Mouse (Mus musculus) monocyte, adult 2 months (primary cell): ENCODE measurements around the gene Map3k10.
"Not testable (repeated sequence)": the region's sequence is repeated elsewhere in the genome, so short reads cannot be mapped to it uniquely, and the experiment has no call there.

Experiments used
- DNase-seq, 2 experiments: peaks; one replicate each; pipeline ENCODE4 v3.0.0; 2022; ENCODE audit warnings: low spot score in 2 of 2, low read depth in 1 of 2

Map3k10 gene

GRCm38 (mm10) chr7:27655545-27655944 is 18.9 kb downstream of the Map3k10 start:
- DNase-seq = no peak

DNA sequence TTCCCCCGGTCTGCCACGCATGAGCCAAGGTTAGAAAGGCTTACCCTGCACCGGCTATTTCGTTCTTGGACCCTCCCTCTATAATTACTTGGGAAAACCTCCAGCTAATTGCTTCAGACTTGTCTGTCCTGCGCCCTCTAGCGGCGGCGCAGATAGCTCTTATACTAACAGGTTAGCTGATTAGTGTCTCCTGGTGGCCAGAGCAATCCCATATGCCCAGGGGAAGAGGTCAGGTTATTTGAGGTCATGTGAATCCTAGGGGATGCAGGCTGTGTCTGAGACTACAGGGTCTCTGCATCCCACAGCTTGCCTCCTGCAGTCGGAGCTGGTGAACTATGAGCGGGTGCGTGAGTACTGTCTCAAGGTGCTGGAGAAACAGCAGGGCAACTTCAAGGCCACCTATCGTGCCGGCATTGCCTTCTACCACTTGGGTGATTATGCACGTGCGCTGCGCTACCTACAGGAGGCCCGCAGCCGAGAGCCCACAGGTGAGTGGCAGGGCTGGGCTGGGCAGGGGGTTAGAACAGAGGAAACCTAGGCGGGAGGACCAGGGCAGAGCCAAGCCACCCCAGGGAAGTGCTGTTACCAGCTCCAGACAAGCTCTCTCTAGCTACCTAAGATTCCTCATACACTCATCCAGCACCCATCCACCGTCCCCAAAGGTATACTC is 19.7 kb downstream of the Map3k10 start:
- no peak for DNase-seq

DNA sequence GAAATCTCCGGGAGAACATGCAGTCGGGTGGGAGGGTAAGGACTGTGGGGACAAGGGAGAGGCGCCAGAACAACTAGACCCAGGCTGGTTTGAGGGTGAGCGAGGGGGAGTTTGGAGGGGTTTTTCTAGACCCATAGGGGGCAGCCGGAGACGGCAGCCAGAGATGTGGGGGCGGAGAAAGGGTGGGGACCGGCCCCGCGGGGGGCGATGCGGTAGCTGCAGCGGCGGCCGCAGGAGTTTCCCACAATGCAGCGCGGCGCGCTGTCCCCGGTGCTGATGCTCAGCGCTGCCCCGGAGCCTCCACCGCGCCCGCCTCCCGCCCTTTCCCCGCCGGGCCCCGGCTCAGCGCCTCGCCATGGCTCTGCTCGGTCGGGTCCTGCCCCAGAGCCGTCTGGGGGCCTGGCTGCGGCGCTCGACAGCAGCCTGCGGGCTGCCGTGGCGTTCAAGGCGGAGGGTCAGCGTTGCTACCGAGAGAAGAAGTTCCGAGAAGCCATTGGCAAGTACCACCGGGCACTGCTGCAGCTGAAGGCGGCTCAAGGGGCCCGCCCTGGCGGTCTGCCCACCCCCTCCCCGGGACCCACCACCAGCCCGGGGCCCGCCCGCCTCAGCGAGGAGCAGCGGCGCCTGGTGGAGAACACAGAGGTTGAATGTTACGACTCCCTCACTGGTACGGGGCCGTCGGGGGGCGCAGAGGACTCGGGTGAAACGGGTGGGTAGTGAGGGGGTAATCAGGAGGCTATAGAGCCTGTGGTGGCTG is 20.5 kb downstream of the Map3k10 start, which contains the start of gene Ttc9b:
Gene Ttc9b, plus strand, starts transcription at position 235 of the 757 bp plus-strand sequence.
- no peak for DNase-seq

DNA sequence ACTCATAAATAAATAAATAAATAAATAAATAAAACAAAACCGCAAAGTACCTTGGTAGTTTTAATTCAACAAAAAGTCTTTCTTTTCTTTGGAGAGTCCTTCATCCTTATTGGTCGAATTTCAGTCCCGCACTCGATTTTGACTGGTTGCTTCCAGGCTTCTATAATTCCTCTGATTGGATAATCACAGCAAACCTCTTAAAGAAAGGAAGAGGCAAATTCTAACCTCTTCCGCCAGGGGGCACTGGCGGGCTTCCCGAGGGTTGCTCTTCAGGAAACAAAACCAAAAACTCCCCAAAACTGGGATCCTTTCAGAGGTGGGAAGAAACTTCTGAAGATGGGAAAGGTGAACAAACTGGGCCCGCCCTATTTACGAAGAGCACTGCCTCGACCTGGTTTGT is 23.4 kb downstream of the Map3k10 start:
- peak in 1 of 2 experiments; percentile 43 for DNase-seq

GRCm38 (mm10) chr7:27649723-27650122 is 24.7 kb downstream of the Map3k10 start:
- no peak for DNase-seq

DNA sequence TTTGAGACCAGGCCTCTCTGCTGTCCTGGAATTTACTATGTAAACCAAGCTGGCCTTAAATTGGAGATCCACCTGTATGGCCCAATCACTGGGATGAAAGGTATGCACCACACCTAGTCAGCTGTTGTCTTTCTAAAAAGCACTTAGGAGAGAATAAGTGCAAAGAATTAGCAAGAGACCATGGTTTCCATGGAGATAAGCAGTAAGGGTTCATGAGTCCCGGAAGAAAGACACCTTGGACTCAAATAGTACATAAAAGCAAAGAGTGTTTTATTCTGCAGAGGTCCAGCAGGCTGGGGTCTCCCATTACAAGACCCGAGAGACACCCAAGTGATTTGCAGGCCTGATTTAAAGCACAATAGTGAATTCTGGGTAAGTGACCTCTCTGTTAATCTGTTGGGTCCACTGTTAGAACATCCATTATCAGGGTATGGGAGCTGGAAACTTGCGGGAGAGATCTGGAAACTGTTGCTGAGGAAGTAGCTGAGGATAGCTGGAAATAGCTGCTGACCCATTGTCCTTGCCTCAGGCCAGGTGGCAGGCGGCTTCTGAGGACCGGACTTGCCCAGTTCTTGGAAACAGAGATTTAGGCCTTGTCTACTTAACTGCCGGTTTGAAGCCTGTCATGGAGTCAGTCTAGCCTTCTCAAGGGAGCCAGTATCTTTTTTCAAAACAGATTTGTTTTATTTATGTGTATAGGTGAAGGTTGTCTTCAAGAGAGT is 27.0 kb downstream of the Map3k10 start:
- no peak for DNase-seq

DNA sequence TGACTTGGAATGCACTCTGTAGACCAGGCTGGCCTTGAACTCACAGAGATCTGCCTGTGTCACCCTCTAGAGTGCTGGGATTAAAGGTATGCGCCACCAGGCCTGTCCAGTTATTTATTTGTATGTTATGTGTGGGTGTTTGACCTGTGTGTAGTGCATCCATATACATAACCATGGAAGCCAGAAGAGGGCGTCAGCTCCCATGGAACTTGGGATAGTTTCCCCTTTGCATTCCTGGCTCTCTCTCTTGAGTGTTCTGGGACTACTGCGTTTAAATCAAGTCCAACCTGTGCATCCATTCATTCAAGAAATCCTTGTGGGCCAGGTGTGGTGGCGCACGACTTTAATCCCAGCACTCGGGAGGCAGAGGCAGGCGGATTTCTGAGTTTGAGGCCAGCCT is 27.9 kb downstream of the Map3k10 start:
- DNase-seq = no peak

DNA sequence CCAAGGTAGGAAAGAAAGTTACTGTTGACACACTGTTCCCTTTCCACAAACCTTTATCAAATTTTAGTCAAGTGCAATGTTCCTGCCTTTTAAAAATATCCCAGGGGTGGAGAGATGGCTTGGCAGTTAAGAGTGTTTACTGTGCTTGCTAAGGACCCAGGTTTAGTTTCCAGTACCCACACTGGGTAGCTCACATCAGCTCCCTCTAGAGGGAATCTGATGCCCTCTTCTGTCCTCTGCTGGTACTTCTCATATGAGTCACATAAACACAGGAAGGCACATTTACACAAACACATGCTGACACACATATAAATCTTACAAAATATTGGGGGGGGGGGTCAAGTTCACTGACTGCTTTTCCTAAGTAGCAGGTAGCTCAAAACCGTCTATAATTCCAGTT is 29.9 kb downstream of the Map3k10 start:
- DNase-seq = no peak

DNA sequence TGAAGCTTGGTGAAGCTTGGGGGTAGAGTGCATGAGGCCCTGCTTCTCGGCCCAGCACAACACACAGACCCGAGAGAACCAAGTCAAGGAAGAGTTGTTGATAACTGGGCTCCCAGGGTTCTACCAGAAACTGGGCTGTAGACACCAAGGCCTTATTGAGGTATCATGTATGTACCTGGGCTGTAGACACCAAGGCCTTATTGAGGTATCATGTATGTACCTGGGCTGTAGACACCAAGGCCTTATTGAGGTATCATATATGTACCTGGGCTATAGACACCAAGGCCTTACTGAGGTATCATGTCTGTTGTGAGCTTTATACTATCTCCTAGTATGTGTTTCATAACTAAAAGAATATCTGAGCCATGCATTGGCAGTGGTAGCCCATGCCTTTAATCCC is 39.3 kb downstream of the Map3k10 start:
- not testable (repeated sequence) for DNase-seq

DNA sequence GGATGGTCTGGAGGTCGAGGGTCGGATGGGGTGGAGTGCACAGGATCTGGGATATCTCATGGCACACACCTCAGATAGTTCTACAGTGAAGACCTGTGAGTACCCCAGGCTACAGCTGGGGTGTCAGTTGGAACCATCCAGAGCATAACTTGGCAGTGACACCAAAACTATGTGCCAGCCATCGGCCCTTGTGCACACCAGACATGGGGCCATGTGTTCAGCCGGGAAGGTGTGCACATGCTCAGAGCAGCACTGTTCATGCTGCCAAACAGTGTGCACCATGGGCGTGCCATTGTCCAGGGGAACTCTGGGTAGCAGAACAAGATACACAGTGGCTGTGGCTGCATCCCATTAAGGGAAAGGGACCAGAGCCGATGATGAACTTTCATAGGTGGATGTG is 39.7 kb downstream of the Map3k10 start:
- no peak for DNase-seq

DNA sequence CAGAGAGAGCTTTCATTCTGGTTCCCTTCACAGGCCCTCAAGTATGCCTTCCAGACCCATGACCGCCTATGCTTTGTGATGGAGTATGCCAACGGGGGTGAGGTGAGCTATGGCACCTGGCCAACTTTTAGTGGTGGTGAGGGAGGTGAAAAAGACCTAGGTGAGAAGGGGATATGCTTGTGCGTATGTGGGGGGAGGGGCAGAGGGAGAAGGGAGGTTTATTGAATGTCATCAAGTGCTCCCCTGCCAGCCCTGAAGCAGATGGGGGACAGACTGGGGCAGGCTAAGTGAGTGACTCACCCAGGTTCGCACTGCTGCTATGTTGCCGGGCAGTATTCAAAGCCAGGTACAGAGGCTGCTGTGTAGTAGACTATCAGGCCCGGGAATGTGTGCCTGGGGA is 41.2 kb downstream of the Map3k10 start:
- no peak for DNase-seq

GRCm38 (mm10) chr7:27631439-27631838 is 43.0 kb downstream of the Map3k10 start:
- no peak for DNase-seq

DNA sequence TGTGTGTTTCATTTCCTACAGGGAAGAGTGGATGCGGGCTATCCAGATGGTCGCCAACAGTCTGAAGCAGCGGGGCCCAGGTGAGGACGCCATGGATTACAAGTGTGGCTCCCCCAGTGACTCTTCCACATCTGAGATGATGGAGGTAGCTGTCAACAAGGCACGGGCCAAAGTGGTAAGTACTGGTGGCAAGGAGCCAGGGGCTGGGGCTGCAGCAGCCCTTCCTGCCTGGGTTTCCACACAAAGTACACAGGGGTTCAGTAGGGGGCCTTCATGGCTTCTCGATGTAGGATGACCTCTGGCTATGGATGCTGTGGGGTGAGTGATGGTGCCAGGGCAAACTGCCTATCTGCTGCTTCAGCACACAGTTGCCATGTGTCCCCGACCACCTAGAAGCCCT is 45.6 kb downstream of the Map3k10 start:
- DNase-seq = not testable (repeated sequence)

- DNase-seq = no peak
Measured at GRCm38 (mm10) chr7:27628190-27628589, 46.2 kb downstream of the Map3k10 start.

GRCm38 (mm10) chr7:27627707-27628106 is 46.7 kb downstream of the Map3k10 start:
- DNase-seq = no peak

DNA sequence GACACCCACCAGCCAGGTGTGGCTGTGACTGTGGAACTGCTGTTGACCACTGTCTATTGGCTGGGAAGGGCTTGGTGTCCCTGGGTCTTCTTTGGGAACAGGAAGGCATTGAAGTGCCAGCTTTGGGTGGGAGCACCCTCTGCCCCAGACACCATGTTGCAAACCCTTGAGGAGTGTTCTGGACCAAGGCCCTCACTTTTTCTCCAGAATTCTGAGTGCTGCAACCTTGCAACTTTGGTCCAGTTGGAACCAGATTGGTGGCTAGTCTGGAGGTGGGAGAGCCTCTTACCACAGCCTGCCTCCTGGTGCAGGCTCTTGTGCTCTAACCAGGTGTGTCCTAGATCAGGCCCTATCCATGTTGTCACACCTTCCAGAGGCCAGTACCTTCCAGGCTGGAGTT is 49.4 kb downstream of the Map3k10 start:
- DNase-seq = no peak

DNA sequence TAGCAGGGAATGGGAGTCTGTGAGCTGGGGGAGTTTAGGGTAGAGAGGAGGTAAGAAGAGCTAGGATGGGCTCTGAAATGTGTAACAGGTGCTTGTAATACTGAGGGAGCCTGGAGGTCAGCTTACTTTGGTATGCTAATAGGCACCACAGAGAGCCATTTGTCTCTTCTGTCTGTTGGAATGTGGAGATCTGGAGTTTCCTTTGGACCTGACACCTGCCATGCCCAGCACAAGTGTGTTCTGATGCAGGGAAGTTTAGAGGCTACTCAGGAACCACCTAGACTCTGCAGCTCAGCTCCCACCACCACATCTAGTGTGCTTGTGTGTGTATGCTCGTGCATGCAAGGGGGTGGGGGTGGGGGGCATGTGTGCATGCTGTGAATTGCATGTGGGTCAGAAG is 52.2 kb downstream of the Map3k10 start:
- DNase-seq = no peak

- no peak for DNase-seq
Measured at GRCm38 (mm10) chr7:27621028-27621427, 53.4 kb downstream of the Map3k10 start.

GRCm38 (mm10) chr7:27613751-27614499 is 60.5 kb downstream of the Map3k10 start:
- DNase-seq = no peak

DNA sequence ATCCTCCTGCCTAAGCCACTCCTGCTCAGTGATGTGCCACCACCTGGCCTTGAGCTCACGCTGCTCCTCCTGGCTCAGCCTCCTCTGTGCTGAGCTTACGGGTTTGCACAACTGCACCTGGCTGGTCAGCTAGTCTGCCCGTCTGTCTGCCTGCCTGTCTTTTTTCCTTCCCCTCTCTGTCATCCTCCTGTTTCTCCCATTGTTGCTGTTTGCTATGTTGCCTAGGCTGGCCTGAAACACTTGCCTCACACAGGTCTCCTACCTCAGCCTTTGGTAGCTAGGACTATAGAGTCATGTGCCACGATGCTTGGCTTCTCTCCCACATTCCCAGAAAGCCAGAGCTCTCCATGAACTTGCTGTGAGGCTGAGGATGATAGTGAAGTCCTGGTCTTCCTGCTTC is 61.5 kb downstream of the Map3k10 start:
- DNase-seq = no peak

- DNase-seq = no peak
Measured at GRCm38 (mm10) chr7:27610871-27611270, 63.5 kb downstream of the Map3k10 start.
